Mouse (Mus musculus): ENCODE measurements around the gene Wdpcp.

The Wdpcp gene

GRCm38 (mm10) chr11:21569002-21569401, 3.0 kb upstream of the Wdpcp start:
- DNase-seq (ENCODE audit: low read depth in 2 of 2, low spot score in 2 of 2), result peak in 1 of 2 experiments; percentile 6

GRCm38 (mm10) chr11:21569456-21570108, 2.5 kb upstream of the Wdpcp start:
- no peak for DNase-seq (ENCODE audit: low read depth in 2 of 2, low spot score in 2 of 2)

DNA sequence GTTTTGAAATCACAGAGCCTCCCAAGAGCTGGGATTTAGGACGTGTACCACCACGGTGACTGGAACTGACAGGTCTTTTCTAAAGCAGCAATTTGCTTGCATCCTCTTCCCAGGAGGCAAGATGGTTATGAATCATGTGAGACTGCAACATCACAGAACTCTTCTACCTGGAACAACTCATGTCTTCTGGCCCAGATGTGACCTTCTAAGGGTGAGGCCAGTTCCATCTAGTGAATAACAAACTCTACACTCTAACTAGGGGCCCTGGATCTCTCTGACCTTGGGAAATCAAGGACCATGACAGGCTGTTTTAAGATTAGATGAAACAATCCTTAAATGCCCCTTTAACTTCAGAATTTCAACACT, 1.9 kb upstream of the Wdpcp start:
- no peak for DNase-seq (ENCODE audit: low read depth in 2 of 2, low spot score in 2 of 2)

- peak; percentile 30 to 50 for DNase-seq (ENCODE audit: low read depth in 2 of 2, low spot score in 2 of 2)
Observed at GRCm38 (mm10) chr11:21570973-21571372, 1.1 kb upstream of the Wdpcp start.

DNA sequence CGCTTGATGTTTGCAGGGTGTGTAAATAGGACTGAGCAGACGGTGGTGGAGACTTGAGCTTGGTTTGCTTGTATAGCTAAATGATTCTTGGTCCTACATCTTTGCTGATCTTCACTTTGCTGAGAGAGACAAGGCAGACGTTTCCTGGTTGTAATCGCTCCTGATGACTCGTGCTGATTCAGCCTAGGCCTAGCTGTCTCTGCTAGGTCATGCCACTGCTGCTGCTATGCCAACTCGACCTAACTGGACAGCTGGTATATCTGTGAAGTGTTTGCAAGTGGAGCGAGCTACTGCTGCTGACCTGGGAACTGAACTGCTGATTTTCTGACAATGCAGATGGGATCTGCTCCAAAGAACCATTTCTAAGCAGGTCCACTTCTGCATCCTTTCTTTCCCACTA, 9.4 kb downstream of the Wdpcp start:
- no peak for DNase-seq (ENCODE audit: low read depth in 2 of 2, low spot score in 2 of 2)

- DNase-seq (ENCODE audit: low read depth in 2 of 2, low spot score in 2 of 2), result no peak
Observed at GRCm38 (mm10) chr11:21583286-21583685, 11.3 kb downstream of the Wdpcp start.

DNA sequence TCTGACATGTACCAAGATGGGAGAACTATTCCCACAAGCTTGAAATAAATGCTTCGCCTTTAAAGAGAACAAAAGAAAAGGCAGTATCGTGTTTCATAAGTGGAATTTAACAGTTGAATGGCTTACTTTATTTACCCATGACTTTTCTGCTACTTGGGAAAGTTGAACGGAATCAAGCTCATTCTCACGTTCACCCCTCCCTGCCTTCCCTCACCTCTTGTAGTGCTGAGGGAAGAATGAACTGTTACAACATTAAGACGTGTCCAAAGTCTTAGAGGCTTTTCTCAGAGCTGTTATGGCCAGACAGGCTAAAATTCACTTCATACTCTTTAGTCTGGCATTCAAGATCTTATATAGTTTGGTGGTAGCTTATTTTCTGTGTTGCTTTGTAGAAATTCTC, 30.5 kb downstream of the Wdpcp start:
- DNase-seq (ENCODE audit: low read depth in 2 of 2, low spot score in 2 of 2), result no peak

DNA sequence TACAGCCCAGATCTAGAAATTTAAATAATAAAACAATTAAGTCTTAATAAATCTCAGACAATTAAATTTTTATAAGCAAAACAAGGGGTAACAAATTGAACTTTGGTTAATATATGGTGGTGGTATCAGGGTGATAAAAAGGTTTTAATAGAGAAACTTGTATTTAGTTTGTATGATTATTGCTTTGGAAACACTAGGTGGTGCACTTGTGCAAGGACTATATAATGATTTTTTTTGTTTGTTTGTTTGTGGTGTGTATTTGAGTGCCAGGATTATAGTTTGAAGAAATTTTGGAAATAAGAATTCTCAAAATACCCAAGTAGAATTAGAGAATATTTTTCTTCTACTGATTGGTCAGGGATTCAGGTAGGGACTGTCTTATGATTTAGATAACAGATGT, 43.9 kb downstream of the Wdpcp start:
- DNase-seq (ENCODE audit: low read depth in 2 of 2, low spot score in 2 of 2), result no peak

GRCm38 (mm10) chr11:21634171-21634907, 62.3 kb downstream of the Wdpcp start:
- no peak for DNase-seq (ENCODE audit: low read depth in 2 of 2, low spot score in 2 of 2)

- DNase-seq (ENCODE audit: low read depth in 2 of 2, low spot score in 2 of 2), result no peak
Observed at GRCm38 (mm10) chr11:21638341-21638740, 66.3 kb downstream of the Wdpcp start.

DNA sequence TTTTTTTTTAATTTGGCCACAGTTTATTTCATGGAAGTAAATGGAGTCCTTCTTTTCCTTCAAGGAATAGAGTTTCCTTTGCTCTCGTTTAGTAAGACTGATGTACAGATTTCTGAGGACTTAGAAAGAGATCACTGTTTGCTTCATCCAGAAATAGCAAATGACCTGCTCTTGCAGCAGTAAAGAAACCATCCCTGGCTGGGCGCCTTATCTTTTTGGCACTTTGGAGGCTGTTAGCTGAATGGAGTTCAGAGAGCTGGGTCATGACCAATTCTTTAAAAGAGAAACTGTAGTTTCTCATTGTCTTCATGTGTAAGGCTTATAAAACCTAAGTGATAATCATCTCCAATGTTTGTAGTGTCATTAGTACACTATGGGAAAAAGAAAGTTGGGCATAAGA, 67.5 kb downstream of the Wdpcp start:
- DNase-seq (ENCODE audit: low read depth in 2 of 2, low spot score in 2 of 2), result no peak

GRCm38 (mm10) chr11:21644231-21644630, 72.2 kb downstream of the Wdpcp start:
- no peak for DNase-seq (ENCODE audit: low read depth in 2 of 2, low spot score in 2 of 2)

- no peak for DNase-seq (ENCODE audit: low read depth in 2 of 2, low spot score in 2 of 2)
Observed at GRCm38 (mm10) chr11:21646136-21646535, 74.1 kb downstream of the Wdpcp start.

DNA sequence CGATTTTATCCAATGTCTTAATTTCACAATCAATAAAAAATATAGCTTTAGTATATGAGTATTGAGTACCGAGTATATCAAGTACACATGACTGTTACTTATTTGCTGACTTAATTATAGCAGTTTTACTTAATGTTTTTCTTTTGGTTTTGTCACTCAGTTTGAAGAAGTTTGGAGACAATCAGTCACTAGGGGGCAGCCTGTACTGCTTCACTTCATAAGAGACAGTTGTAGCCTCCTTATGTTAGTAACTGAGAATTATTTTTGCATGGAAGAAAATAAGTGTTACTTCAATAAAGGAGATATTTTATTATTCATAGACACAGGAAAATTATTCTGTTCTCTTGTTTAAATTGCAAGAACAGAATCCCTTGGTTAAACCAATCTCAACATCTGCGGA, 87.0 kb downstream of the Wdpcp start:
- no peak for DNase-seq (ENCODE audit: low read depth in 2 of 2, low spot score in 2 of 2)

GRCm38 (mm10) chr11:21677034-21677433, 105.0 kb downstream of the Wdpcp start:
- no peak for DNase-seq (ENCODE audit: low read depth in 2 of 2, low spot score in 2 of 2)

DNA sequence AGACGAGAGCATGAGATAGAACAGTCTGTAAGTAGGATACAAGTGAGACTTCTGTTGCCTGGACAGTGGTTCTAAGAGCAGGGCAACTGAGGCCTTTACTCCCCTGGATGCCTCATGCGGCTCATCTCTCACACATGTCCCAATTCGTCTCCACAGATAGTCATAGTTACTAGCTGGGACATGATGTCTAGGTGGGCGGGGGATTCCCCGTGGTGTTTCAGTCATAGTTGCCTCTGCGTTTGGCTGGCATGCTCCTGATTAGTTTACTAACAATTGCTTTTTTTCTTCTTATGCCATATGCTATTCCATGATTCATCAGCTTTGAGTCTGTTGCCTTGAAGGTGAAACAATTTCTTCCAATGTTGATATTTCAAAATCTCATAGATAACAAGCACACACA, 116.4 kb downstream of the Wdpcp start:
- DNase-seq (ENCODE audit: low read depth in 2 of 2, low spot score in 2 of 2), result no peak

DNA sequence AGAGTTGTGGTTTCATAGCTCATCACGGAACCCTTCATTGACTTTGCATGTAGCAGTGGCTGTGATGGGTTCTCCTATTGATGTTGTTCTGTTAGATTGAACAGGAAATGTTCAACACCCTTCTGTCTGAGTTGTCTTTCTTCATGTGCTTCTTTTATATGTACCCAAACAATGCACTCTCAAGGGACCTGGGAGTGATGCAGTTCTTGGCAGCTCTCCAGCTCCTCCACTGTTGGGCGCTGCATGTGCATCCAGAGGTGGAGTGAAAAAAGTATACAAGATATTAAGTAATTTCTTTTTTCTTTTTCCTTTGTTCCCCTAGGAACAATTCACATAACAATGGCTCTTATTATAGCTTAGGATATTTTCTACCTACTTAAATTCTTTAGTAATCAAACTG, 118.7 kb downstream of the Wdpcp start:
- DNase-seq (ENCODE audit: low read depth in 2 of 2, low spot score in 2 of 2), result no peak

- no peak for DNase-seq (ENCODE audit: low read depth in 2 of 2, low spot score in 2 of 2)
Observed at GRCm38 (mm10) chr11:21694087-21694486, 122.1 kb downstream of the Wdpcp start.

DNA sequence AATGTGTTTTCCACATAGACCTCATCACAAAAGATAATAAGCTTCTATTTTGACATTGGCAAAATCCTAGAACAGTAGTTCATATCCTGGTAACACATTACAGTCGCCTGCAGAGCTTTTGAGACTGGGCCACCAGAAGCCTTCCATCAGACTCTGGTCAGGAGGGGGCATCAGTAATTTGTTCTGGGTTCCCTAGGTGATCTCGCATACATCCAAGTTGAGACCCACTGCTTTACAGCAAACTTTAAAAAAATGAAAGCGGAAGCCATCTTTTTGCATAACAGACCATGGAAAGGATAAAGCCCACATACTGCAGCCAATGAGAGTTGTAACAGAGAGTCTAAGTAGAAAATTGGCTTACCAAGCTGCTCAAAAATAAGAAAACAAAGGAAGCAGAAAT, 125.6 kb downstream of the Wdpcp start:
- DNase-seq (ENCODE audit: low read depth in 2 of 2, low spot score in 2 of 2), result no peak

GRCm38 (mm10) chr11:21713508-21713907, 141.5 kb downstream of the Wdpcp start:
- DNase-seq (ENCODE audit: low read depth in 2 of 2, low spot score in 2 of 2), result no peak

- no peak for DNase-seq (ENCODE audit: low read depth in 2 of 2, low spot score in 2 of 2)
Observed at GRCm38 (mm10) chr11:21714065-21714464, 142.0 kb downstream of the Wdpcp start.

- no peak for DNase-seq (ENCODE audit: low read depth in 2 of 2, low spot score in 2 of 2)
Observed at GRCm38 (mm10) chr11:21726329-21726728, 154.3 kb downstream of the Wdpcp start.

GRCm38 (mm10) chr11:21729056-21729455, 157.0 kb downstream of the Wdpcp start:
- DNase-seq (ENCODE audit: low read depth in 2 of 2, low spot score in 2 of 2), result no peak

Data from CD8-positive naive resting alpha-beta T cell, adult 2 months (primary cell).